Comparison of ENCODE assay signal across 8 mouse cellular contexts in genomic region chr11:50291321-50292165, GRCm38 (mm10). TPM values are rescaled to one million over a fixed set of nuclear protein-coding genes. Genes with fewer than 3 reads are reported as not detected.
DNase-seq lines count a peak whose midpoint lies in the region; ATAC-seq and TF ChIP-seq lines count a peak whose summit lies in the region.

No protein-coding gene starts in this region.

- H3K79me2 ChIP-seq in C2C12 (ENCODE audit: control insufficient read depth, insufficient read depth), result peaks cover 55% of the 10 kb centered on the region

- H3K27me3 ChIP-seq in C2C12 (ENCODE audit: control insufficient read depth, insufficient read depth, insufficient read length), result no peaks in the 10 kb centered on the region
- no peaks in the 10 kb centered on the region for H3K27me3 ChIP-seq in Patski
- no peaks in the 10 kb centered on the region for H3K27me3 ChIP-seq in embryonic facial prominence, embryonic 11.5 days (ENCODE audit: control insufficient read depth, insufficient read depth, low read length)
- H3K27me3 ChIP-seq in heart, embryonic 13.5 days (replicated peaks), result no peaks in the 10 kb centered on the region
- H3K27me3 ChIP-seq in kidney, embryonic 15.5 days, result no peaks in the 10 kb centered on the region
- no peaks in the 10 kb centered on the region for H3K27me3 ChIP-seq in liver, embryonic 15.5 days
- H3K27me3 ChIP-seq in neural tube, embryonic 12.5 days (replicated peaks), result no peaks in the 10 kb centered on the region

- H3K79me3 ChIP-seq in C2C12 (ENCODE audit: low read depth), result peaks cover 49% of the 10 kb centered on the region

- in situ Hi-C loops in Patski (cut with MboI; ENCODE audit: low pct_unique_long_range_greater_than_20kb), result no loop called here

- POLR2A ChIA-PET in Patski (lab: Charles Lee), result interaction anchor here (0.6 to 1.4 kb wide), 8 partner anchors 9 to 100 kb away, joined by 3 to 7 read pairs (median 3); no protein-coding TSS in a partner anchor

- no peak for DNase-seq in Patski (ENCODE audit: low read depth, low spot score)
- DNase-seq in embryonic facial prominence, embryonic 11.5 days (ENCODE audit: low spot score), result peak; percentile 71
- DNase-seq in thymus, postnatal 10 days (ENCODE audit: low spot score in 2 of 2), result peak; percentile 22 to 38

- ATAC-seq in Patski, result peak; percentile 23
- peak; percentile 63 for ATAC-seq in embryonic facial prominence, embryonic 11.5 days (replicated peaks; ENCODE audit: insufficient number of reproducible peaks, low FRiP score, low TSS enrichment, low read depth)
- peak; percentile 68 for ATAC-seq in heart, embryonic 13.5 days (ENCODE audit: extremely low read depth, insufficient number of reproducible peaks, low FRiP score, low TSS enrichment)
- ATAC-seq in kidney, embryonic 15.5 days (replicated peaks; ENCODE audit: low FRiP score), result peak; percentile 81
- ATAC-seq in liver, embryonic 15.5 days (ENCODE audit: insufficient read depth), result peak; percentile 76
- ATAC-seq in neural tube, embryonic 12.5 days (ENCODE audit: low FRiP score, low read depth), result peak; percentile 81

- H3K4me2 ChIP-seq in embryonic facial prominence, embryonic 11.5 days (ENCODE audit: low read depth, low read length), result peak overlapping the region; percentile 39
- peak overlapping the region; percentile 76 for H3K4me2 ChIP-seq in heart, embryonic 13.5 days
- peak overlapping the region; percentile 63 for H3K4me2 ChIP-seq in kidney, embryonic 15.5 days
- H3K4me2 ChIP-seq in liver, embryonic 15.5 days, result peak overlapping the region; percentile 81
- H3K4me2 ChIP-seq in neural tube, embryonic 12.5 days (replicated peaks), result peak overlapping the region; percentile 74

- peak overlapping the region; percentile 85 for H3K4me3 ChIP-seq in C2C12 (ENCODE audit: insufficient read depth, poor library complexity, severe bottlenecking)
- peak overlapping the region; percentile 94 for H3K4me3 ChIP-seq in embryonic facial prominence, embryonic 11.5 days (ENCODE audit: low read depth, low read length)
- peak overlapping the region; percentile 98 for H3K4me3 ChIP-seq in heart, embryonic 13.5 days
- peak overlapping the region; percentile 95 for H3K4me3 ChIP-seq in kidney, embryonic 15.5 days (replicated peaks)
- H3K4me3 ChIP-seq in liver, embryonic 15.5 days (replicated peaks), result peak overlapping the region; percentile 99
- peak overlapping the region; percentile 94 for H3K4me3 ChIP-seq in neural tube, embryonic 12.5 days

- peaks cover 69% of the 10 kb centered on the region for H3K36me3 ChIP-seq in C2C12 (ENCODE audit: control insufficient read depth, insufficient read depth)
- peaks cover 7% of the 10 kb centered on the region for H3K36me3 ChIP-seq in embryonic facial prominence, embryonic 11.5 days (replicated peaks; ENCODE audit: control insufficient read depth, insufficient read depth, low read depth, low read length)
- H3K36me3 ChIP-seq in heart, embryonic 13.5 days, result peaks cover 55% of the 10 kb centered on the region
- peaks cover 45% of the 10 kb centered on the region for H3K36me3 ChIP-seq in kidney, embryonic 15.5 days
- H3K36me3 ChIP-seq in liver, embryonic 15.5 days (replicated peaks), result peaks cover 51% of the 10 kb centered on the region
- peaks cover 16% of the 10 kb centered on the region for H3K36me3 ChIP-seq in neural tube, embryonic 12.5 days

- H3K4me1 ChIP-seq in embryonic facial prominence, embryonic 11.5 days (ENCODE audit: control insufficient read depth, insufficient read depth, low read length), result no peaks in the 10 kb centered on the region; the same call in 1 of the 2 replicates
- peaks cover 39% of the 10 kb centered on the region for H3K4me1 ChIP-seq in heart, embryonic 13.5 days
- H3K4me1 ChIP-seq in kidney, embryonic 15.5 days, result peaks cover 25% of the 10 kb centered on the region
- peaks cover 44% of the 10 kb centered on the region for H3K4me1 ChIP-seq in liver, embryonic 15.5 days (replicated peaks)
- H3K4me1 ChIP-seq in neural tube, embryonic 12.5 days, result peaks cover 11% of the 10 kb centered on the region

- peak overlapping the region; percentile 96 for H3K27ac ChIP-seq in embryonic facial prominence, embryonic 11.5 days (replicated peaks; ENCODE audit: low read depth, low read length)
- H3K27ac ChIP-seq in heart, embryonic 13.5 days (replicated peaks), result peak overlapping the region; percentile 99
- peak overlapping the region; percentile 98 for H3K27ac ChIP-seq in kidney, embryonic 15.5 days
- H3K27ac ChIP-seq in liver, embryonic 15.5 days (replicated peaks), result peak overlapping the region; percentile 96
- H3K27ac ChIP-seq in neural tube, embryonic 12.5 days, result peak overlapping the region; percentile 97

- H3ac ChIP-seq in C2C12 (ENCODE audit: control insufficient read depth, insufficient read length, low read depth), result peak overlapping the region; percentile 99

- H3K9ac ChIP-seq in embryonic facial prominence, embryonic 11.5 days (replicated peaks; ENCODE audit: low read length), result peak overlapping the region; percentile 98
- H3K9ac ChIP-seq in heart, embryonic 13.5 days, result peak overlapping the region; percentile 99
- peak overlapping the region; percentile 100 for H3K9ac ChIP-seq in kidney, embryonic 15.5 days
- H3K9ac ChIP-seq in liver, embryonic 15.5 days, result peak overlapping the region; percentile 98
- peak overlapping the region; percentile 97 for H3K9ac ChIP-seq in neural tube, embryonic 12.5 days

- no peaks in the 10 kb centered on the region for H3K9me3 ChIP-seq in embryonic facial prominence, embryonic 11.5 days (replicated peaks; ENCODE audit: control insufficient read depth, low read length)
- no peaks in the 10 kb centered on the region for H3K9me3 ChIP-seq in heart, embryonic 13.5 days
- no peaks in the 10 kb centered on the region for H3K9me3 ChIP-seq in kidney, embryonic 15.5 days (replicated peaks)
- no peaks in the 10 kb centered on the region for H3K9me3 ChIP-seq in liver, embryonic 15.5 days (replicated peaks)
- H3K9me3 ChIP-seq in neural tube, embryonic 12.5 days, result no peaks in the 10 kb centered on the region

- under 1% methylated on average over 84 of the region's 85 CpGs for WGBS in embryonic facial prominence, embryonic 11.5 days
- under 1% methylated on average over 81 of the region's 85 CpGs for WGBS in heart, embryonic 13.5 days
- under 1% methylated on average over 85 of the region's 85 CpGs for WGBS in kidney, embryonic 15.5 days
- WGBS in liver, embryonic 15.5 days (ENCODE audit: insufficient replicate concordance), result under 1% methylated on average over 85 of the region's 85 CpGs
- WGBS in neural tube, embryonic 12.5 days, result under 1% methylated on average over 84 of the region's 85 CpGs

- TF ChIP-seq CTCF in C2C12 (IDR thresholded peaks at IDR 0.05; ENCODE audit: control insufficient read depth, insufficient read depth, insufficient read length) (no peak), Patski (IDR thresholded peaks at IDR 0.05) (no peak)

- CTCF ChIA-PET in Patski (lab: Charles Lee), result interaction anchor here (1.0 to 1.4 kb wide), 2 partner anchors 23 to 73 kb away, joined by 4 read pairs; no protein-coding TSS in a partner anchor

TF ChIP-seq in C2C12, 6 proteins besides CTCF, POLR2A, EP300 and RAD21:
- TF ChIP-seq FOSL1 (IDR thresholded peaks at IDR 0.05; ENCODE audit: insufficient read depth, low read length, poor library complexity, severe bottlenecking) (no peak), MYOD1 (IDR thresholded peaks at IDR 0.05; ENCODE audit: control insufficient read depth, insufficient read length, low read depth) (no peak), USF1 (IDR thresholded peaks at IDR 0.05; ENCODE audit: low read depth) (no peak), MYOG (IDR thresholded peaks at IDR 0.05; ENCODE audit: control insufficient read depth, extremely low read depth, insufficient read length) (no peak), CEBPB (IDR thresholded peaks at IDR 0.05; ENCODE audit: low read depth) (no peak), MAX (IDR thresholded peaks at IDR 0.05) (peak; percentile 31)

RNA-seq across cellular contexts. Expression of gene Maml1, which starts 0.6 kb away (rescaled TPM):
- polyA plus RNA-seq in C2C12 (2012; fragmentation: generic; extraction: Trizol) (14.8 TPM), Patski (2021) (21.5 TPM)
- polyA plus RNA-seq in embryonic facial prominence, embryonic 11.5 days (2014; fragmentation: Nextera tagmentation; extraction: Ambion mirVana), result 10.8 and 11.9 TPM in 2 replicates
- polyA plus RNA-seq in heart, embryonic 13.5 days (2015; fragmentation: Nextera tagmentation; extraction: Ambion mirVana), result 2.5 and 2.7 TPM in 2 replicates
- 5.2 and 5.8 TPM in 2 replicates for polyA plus RNA-seq in kidney, embryonic 15.5 days (2015; fragmentation: Nextera tagmentation; extraction: Ambion mirVana)
- polyA plus RNA-seq in liver, embryonic 15.5 days (2015; fragmentation: Nextera tagmentation; extraction: Ambion mirVana), result 1.5 and 2.1 TPM in 2 replicates
- 6.4 and 7.3 TPM in 2 replicates for polyA plus RNA-seq in neural tube, embryonic 12.5 days (2016; fragmentation: Nextera tagmentation; extraction: Ambion mirVana)

RNA-seq across cellular contexts. Expression of gene Canx, which starts 33.9 kb away (rescaled TPM):
- polyA plus RNA-seq in C2C12 (2012; fragmentation: generic; extraction: Trizol) (144 TPM), Patski (2021) (801 TPM)
- polyA plus RNA-seq in embryonic facial prominence, embryonic 11.5 days (2014; fragmentation: Nextera tagmentation; extraction: Ambion mirVana), result 247 and 265 TPM in 2 replicates
- polyA plus RNA-seq in heart, embryonic 13.5 days (2015; fragmentation: Nextera tagmentation; extraction: Ambion mirVana), result 262 and 285 TPM in 2 replicates
- polyA plus RNA-seq in kidney, embryonic 15.5 days (2015; fragmentation: Nextera tagmentation; extraction: Ambion mirVana), result 372 and 393 TPM in 2 replicates
- polyA plus RNA-seq in liver, embryonic 15.5 days (2015; fragmentation: Nextera tagmentation; extraction: Ambion mirVana), result 172 and 176 TPM in 2 replicates
- polyA plus RNA-seq in neural tube, embryonic 12.5 days (2016; fragmentation: Nextera tagmentation; extraction: Ambion mirVana), result 277 and 291 TPM in 2 replicates

RNA-seq across cellular contexts. Expression of gene Ltc4s, which starts 53.1 kb away (rescaled TPM):
- polyA plus RNA-seq in C2C12 (2012; fragmentation: generic; extraction: Trizol) (1.3 TPM), Patski (2021) (not detected)
- 0.36 and 0.57 TPM in 2 replicates for polyA plus RNA-seq in embryonic facial prominence, embryonic 11.5 days (2014; fragmentation: Nextera tagmentation; extraction: Ambion mirVana)
- polyA plus RNA-seq in heart, embryonic 13.5 days (2015; fragmentation: Nextera tagmentation; extraction: Ambion mirVana), result 1.1 and 2.9 TPM in 2 replicates
- 1.4 and 1.9 TPM in 2 replicates for polyA plus RNA-seq in kidney, embryonic 15.5 days (2015; fragmentation: Nextera tagmentation; extraction: Ambion mirVana)
- polyA plus RNA-seq in liver, embryonic 15.5 days (2015; fragmentation: Nextera tagmentation; extraction: Ambion mirVana), result 0.46 and 0.51 TPM in 2 replicates
- polyA plus RNA-seq in neural tube, embryonic 12.5 days (2016; fragmentation: Nextera tagmentation; extraction: Ambion mirVana), result 0.32 and 1.4 TPM in 2 replicates

Comparison
In these comparisons a context has a peak if more than half of its experiments do, and no peak if none do; other contexts are left out.
1. ATAC-seq: peak in every context shown above with its lines; median percentile 81 in kidney, embryonic 15.5 days; 81 in neural tube, embryonic 12.5 days; 76 in liver, embryonic 15.5 days; 68 in heart, embryonic 13.5 days; 63 in embryonic facial prominence, embryonic 11.5 days; 23 in Patski.